Mouse (Mus musculus) liver, embryonic 14.5 days (tissue): ENCODE measurements around the gene E130308A19Rik. TPM values are rescaled to one million over a fixed set of nuclear protein-coding genes. Genes with fewer than 3 reads are reported as not detected.

Source experiments
- ATAC-seq: fragments of 200-750 bp; cut with Nextera tagmentation; 2 replicates; pipeline ENCODE4 v1.8.0; 2017; ENCODE audit warnings: moderate number of reproducible peaks, mild to moderate bottlenecking, moderate library complexity; ENCODE audit not compliant: insufficient read depth
- DNase-seq, 3 experiments: peaks; one replicate each; pipeline ENCODE4 v3.0.0-alpha.2; 2012 to 2013; ENCODE audit warnings: low read depth in 3 of 3, low spot score in 3 of 3
- H3K27ac ChIP-seq: fragments of 300-500 bp; sonication (generic); 2 replicates; pipeline ENCODE4 v1.5.1; 2014; ENCODE audit warnings: moderate library complexity, mild to moderate bottlenecking, control low read depth, inconsistent platforms
- H3K27me3 ChIP-seq: fragments of 300-500 bp; sonication (generic); 2 replicates; pipeline ENCODE4 v1.6.1; 2014; ENCODE audit warnings: mild to moderate bottlenecking, low read length, moderate library complexity; ENCODE audit not compliant: control insufficient read depth, insufficient read depth
- H3K36me3 ChIP-seq: fragments of 300-500 bp; sonication (generic); replicated peaks from 2 replicates; pipeline ENCODE4 v1.6.1; 2014; ENCODE audit warnings: low read depth; ENCODE audit not compliant: control insufficient read depth, insufficient read depth
- H3K4me1 ChIP-seq, 2 experiments: fragments of 200-500 bp in 1 of 2; fragments of 300-500 bp in 1 of 2; sonication (generic) in 1 of 2; replicated peaks; 2 replicates each; pipeline ENCODE4 v1.6.1; 2012 to 2014; ENCODE audit warnings: antibody characterized with exemption in 1 of 2, inconsistent platforms in 1 of 2, low read length in 1 of 2; ENCODE audit not compliant: control insufficient read depth in 2 of 2, insufficient read depth in 2 of 2
- H3K4me2 ChIP-seq: fragments of 300-500 bp; sonication (generic); 2 replicates; pipeline ENCODE4 v1.6.1; 2014; ENCODE audit warnings: low read depth, mild to moderate bottlenecking, control low read depth, moderate library complexity
- H3K4me3 ChIP-seq, 2 experiments: fragments of 200-500 bp in 1 of 2; fragments of 300-500 bp in 1 of 2; sonication (generic) in 1 of 2; 2 replicates each; pipeline ENCODE4 v1.5.1; 2012 to 2014; ENCODE audit warnings: low read depth in 2 of 2, low read length in 2 of 2, mild to moderate bottlenecking in 2 of 2, control low read depth in 1 of 2, inconsistent platforms in 1 of 2, moderate library complexity in 1 of 2; ENCODE audit not compliant: insufficient read depth in 1 of 2
- H3K9ac ChIP-seq: fragments of 300-500 bp; sonication (generic); replicated peaks from 2 replicates; pipeline ENCODE4 v1.6.1; 2014; ENCODE audit warnings: mild to moderate bottlenecking, control low read depth, moderate library complexity
- H3K9me3 ChIP-seq: fragments of 300-500 bp; sonication (generic); 2 replicates; pipeline ENCODE4 v1.6.1; 2016; ENCODE audit warnings: low read length, mixed read lengths; ENCODE audit not compliant: control insufficient read depth
- CTCF ChIP-seq: IDR thresholded peaks from 2 replicates; pipeline ENCODE4 v1.5.1; 2016; ENCODE audit warnings: antibody characterized with exemption, low read depth, control low read depth
- EP300 ChIP-seq: IDR thresholded peaks from 2 replicates; pipeline ENCODE4 v1.6.1; 2016; ENCODE audit warnings: antibody characterized with exemption, low read depth
- WGBS: fragments of 180-500 bp; shearing (Covaris S2); extraction: QIAGEN DNeasy Blood & Tissue Kit; methylation state at CpG from one replicate; pipeline ENCODE4 v1.1.7; 2014; ENCODE audit not compliant: insufficient replicate concordance; 5-methylcytosine and 5-hydroxymethylcytosine counted together
- polyA plus RNA-seq, 2 experiments: library from polyadenylated mRNA; depleted of rRNA in 1 of 2; stranded (reverse) in 1 of 2; unstranded in 1 of 2; fragments of >200 nt; fragmentation: Nextera tagmentation in 1 of 2; extraction: Ambion mirVana in 1 of 2; gene quantifications; 2 replicates each; pipeline versions ENCODE4 v1.2.1 to v1.2.3; 2012 to 2014

Gene E130308A19Rik
- polyA plus RNA-seq, 2 experiments, result 2.8 to 5.7 TPM

DNA sequence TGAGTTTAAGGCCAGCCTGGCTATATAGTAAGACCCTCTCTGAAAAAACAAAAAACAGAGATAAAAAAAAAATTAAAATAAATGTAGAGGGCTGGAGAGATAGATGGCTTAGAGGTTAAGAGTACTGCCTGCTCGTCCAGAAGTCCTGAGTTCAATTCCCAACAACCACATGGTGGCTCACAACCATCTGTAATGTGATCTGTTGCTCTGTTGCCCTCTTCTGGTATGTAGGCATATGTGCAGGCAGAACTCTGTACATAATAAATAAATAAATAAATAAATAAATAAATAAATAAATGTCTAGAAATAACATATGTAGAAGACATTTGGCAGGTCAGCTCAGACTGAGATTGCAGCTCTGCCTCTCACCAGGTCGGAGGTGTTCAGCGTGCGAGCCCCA lies 23.3 kb upstream of the E130308A19Rik start:
- Histone ChIP-seq H3K4me1 (peaks cover 4% of the 10 kb centered on the region in 2 experiments; a peak in 2 of 4 replicates), H3K4me2 (no peak overlapping the region), H3K27ac (no peak overlapping the region), H3K27me3 (no peaks in the 10 kb centered on the region), H3K4me3 (no peak overlapping the region), H3K9ac (no peak overlapping the region), H3K9me3 (no peaks in the 10 kb centered on the region), H3K36me3 (no peaks in the 10 kb centered on the region)
- ATAC-seq (no peak), DNase-seq (no peak)
- WGBS, result 78% methylated on average over 4 of the region's 4 CpGs
- peak; percentile 44 for TF ChIP-seq CTCF
- TF ChIP-seq EP300, result no peak

DNA sequence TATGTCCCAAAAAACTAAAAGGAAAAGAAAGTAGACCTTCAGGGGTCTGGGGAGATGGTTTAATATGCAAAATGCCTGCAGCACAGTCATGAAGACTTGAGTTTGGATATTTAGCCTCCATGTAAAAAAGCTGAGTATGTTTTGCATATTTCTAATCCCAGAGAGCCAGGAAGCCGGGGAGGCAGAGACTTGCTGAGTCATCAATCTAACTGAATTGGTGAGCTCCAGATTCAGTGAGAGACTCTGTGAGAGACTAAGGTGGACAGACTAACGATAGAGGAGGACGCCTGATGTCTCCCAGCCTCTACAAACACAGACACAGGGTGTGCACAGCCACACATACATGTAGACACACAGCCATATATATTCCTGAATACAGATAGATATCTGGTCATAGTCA lies 21.1 kb upstream of the E130308A19Rik start:
- ATAC-seq (no peak), DNase-seq (no peak)
- H3K4me3 ChIP-seq, result no peak overlapping the region
- no peak overlapping the region for H3K9ac ChIP-seq
- no peaks in the 10 kb centered on the region for H3K36me3 ChIP-seq
- H3K4me1 ChIP-seq, result peaks cover 4% of the 10 kb centered on the region in 2 experiments; a peak in 2 of 4 replicates
- H3K4me2 ChIP-seq, result no peak overlapping the region
- H3K9me3 ChIP-seq, result no peaks in the 10 kb centered on the region
- no peak overlapping the region for H3K27ac ChIP-seq
- H3K27me3 ChIP-seq, result no peaks in the 10 kb centered on the region
- 36% methylated on average over 3 of the region's 3 CpGs for WGBS
- TF ChIP-seq CTCF (no peak), EP300 (no peak)

DNA sequence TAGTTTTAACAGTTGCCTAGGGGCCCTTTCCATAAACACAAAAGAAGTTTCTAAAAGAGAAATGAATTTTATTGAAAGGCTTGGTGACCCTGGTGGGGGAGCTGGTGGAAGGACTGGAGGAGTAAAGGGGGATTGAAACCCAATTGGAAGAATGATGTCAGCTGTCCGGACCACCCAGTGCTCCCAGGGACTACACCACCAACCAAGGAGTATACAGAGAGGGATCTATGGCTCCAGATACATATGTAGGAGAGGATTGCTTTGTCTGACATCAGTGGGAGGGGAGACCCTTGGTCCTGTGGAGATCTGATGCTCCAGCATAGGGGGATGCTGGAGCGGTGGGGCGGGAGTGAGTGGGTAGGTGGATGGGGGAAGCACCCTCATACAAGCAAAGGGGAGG lies 20.5 kb upstream of the E130308A19Rik start:
- ATAC-seq, result no peak
- no peak overlapping the region for H3K4me2 ChIP-seq
- WGBS, result 96% methylated on average over 3 of the region's 3 CpGs
- DNase-seq, result no peak
- H3K36me3 ChIP-seq, result no peaks in the 10 kb centered on the region
- no peak for TF ChIP-seq CTCF
- H3K27ac ChIP-seq, result no peak overlapping the region
- no peaks in the 10 kb centered on the region for H3K9me3 ChIP-seq
- no peaks in the 10 kb centered on the region for H3K27me3 ChIP-seq
- no peak overlapping the region for H3K4me3 ChIP-seq
- H3K9ac ChIP-seq, result no peak overlapping the region
- peaks cover 4% of the 10 kb centered on the region in 2 experiments; a peak in 2 of 4 replicates for H3K4me1 ChIP-seq

DNA sequence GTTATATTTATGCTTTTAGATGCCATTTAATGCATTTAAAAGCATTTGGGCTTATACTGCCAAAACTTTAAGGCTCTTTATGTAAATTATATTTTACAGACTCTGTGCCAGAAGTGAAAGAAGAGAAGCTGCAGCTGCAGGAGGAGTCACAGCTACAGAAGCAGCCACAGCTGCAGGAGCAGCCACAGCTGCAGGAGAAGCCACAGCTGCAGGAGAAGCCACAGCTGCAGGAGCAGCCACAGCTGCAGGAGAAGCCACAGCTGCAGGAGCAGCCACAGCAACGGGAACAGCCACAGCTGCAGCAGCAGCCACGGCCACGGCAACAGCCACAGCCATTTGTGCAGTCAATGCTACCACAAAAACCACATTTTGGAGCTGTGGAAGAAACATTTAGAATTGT lies 15.6 kb upstream of the E130308A19Rik start:
- DNase-seq, result no peak

DNA sequence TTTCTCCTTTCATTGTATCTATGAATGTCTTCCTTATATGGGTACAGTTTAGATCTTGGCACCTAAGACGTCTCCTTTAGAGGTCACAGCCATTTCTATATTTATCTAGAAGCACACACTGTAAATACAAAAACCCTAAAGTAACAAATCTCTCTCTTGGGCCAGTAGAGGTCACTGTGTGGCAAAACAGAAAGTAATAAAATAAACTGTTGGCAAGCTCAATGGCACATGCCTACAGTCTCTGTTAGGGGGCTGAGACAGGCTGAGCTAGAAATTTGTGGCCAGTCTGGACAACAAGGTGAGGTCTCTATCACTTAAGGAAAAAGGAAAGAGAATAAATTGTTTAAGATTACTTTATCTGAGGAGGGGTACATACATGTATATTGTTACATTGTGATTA lies 11.0 kb upstream of the E130308A19Rik start:
- H3K4me2 ChIP-seq, result no peak overlapping the region

More for the DNA sequence above, 15.6 kb upstream of the E130308A19Rik start:
- Histone ChIP-seq H3K27ac (no peak overlapping the region), H3K4me2 (no peak overlapping the region), H3K4me3 (no peak overlapping the region), H3K9ac (no peak overlapping the region), H3K27me3 (no peaks in the 10 kb centered on the region), H3K9me3 (no peaks in the 10 kb centered on the region), H3K4me1 (peaks cover 2 to 4% of the 10 kb centered on the region in 2 experiments; a peak in 1 of 4 replicates), H3K36me3 (no peaks in the 10 kb centered on the region)
- WGBS, result 26% methylated on average over 3 of the region's 3 CpGs
- TF ChIP-seq EP300 (no peak), CTCF (no peak)
- no peak for ATAC-seq

More for the DNA sequence above, 11.0 kb upstream of the E130308A19Rik start:
- no peak overlapping the region for H3K4me3 ChIP-seq
- H3K9me3 ChIP-seq, result no peaks in the 10 kb centered on the region
- no peak for TF ChIP-seq EP300
- peak; percentile 51; the same call in 1 of the 2 replicates for TF ChIP-seq CTCF
- ATAC-seq, result no peak
- WGBS, result 2% methylated on average over 1 of the region's 1 CpGs
- H3K27me3 ChIP-seq, result no peaks in the 10 kb centered on the region
- no peak overlapping the region for H3K27ac ChIP-seq
- H3K4me1 ChIP-seq, result no peaks in the 10 kb centered on the region
- no peaks in the 10 kb centered on the region for H3K36me3 ChIP-seq
- H3K9ac ChIP-seq, result no peak overlapping the region
- peak in 1 of 3 experiments; percentile 52 for DNase-seq
